Mouse (Mus musculus): Measurements from ENCODE around the gene Pou2f3. TPM values are rescaled to one million over a fixed set of nuclear protein-coding genes. Genes with fewer than 3 reads are reported as not detected.

Pou2f3 gene
- polyA plus RNA-seq, 1 experiment from 2014 or later: not detected

DNA sequence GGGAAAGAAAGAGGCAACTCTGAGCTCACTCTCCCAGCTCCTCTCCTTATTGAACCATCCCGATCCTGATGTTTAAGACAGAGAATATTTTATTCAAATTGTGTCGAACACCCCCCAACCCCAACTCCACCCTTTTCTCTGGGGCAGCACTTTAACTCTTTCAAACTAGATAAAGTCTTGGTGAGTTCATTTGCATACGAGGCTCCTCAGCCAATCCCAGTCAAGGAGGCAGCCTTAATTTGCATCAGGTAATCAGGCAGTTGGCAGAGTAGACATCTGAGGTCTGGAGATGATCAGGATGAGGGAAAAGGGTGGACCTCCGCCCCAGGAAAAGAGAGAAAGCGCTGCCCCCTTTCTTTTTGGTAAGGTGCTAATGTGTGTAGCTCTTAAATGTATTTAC is 10.0 kb downstream of the Pou2f3 start:
- Histone ChIP-seq H3K36me3 (ENCODE audit: control insufficient read depth, insufficient read depth, low read length) (no peaks in the 10 kb centered on the region), H3K4me3 (ENCODE audit: low read depth, low read length) (no peak overlapping the region), H3K9ac (ENCODE audit: low read depth, low read length) (no peak overlapping the region), H3K27me3 (ENCODE audit: control insufficient read depth, insufficient read depth, low read depth, low read length) (peaks cover 14% of the 10 kb centered on the region), H3K4me1 (ENCODE audit: control insufficient read depth, insufficient read depth, low read length) (peaks cover 5% of the 10 kb centered on the region), H3K4me2 (ENCODE audit: low read length) (no peak overlapping the region), H3K27ac (ENCODE audit: low read length) (no peak overlapping the region), H3K9me3 (replicated peaks; ENCODE audit: control insufficient read depth, low read length, poor library complexity, severe bottlenecking) (no peaks in the 10 kb centered on the region)
- 11% methylated on average over 5 of the region's 5 CpGs for WGBS
- ATAC-seq: no peak

- Histone ChIP-seq H3K9ac (ENCODE audit: low read depth, low read length) (no peak overlapping the region), H3K36me3 (ENCODE audit: control insufficient read depth, insufficient read depth, low read length) (no peaks in the 10 kb centered on the region), H3K27me3 (ENCODE audit: control insufficient read depth, insufficient read depth, low read depth, low read length) (no peaks in the 10 kb centered on the region; the same call in none of the 2 replicates), H3K9me3 (replicated peaks; ENCODE audit: control insufficient read depth, low read length, poor library complexity, severe bottlenecking) (no peaks in the 10 kb centered on the region), H3K4me1 (ENCODE audit: control insufficient read depth, insufficient read depth, low read length) (peaks cover 1% of the 10 kb centered on the region; the same call in 1 of the 2 replicates), H3K4me3 (ENCODE audit: low read depth, low read length) (no peak overlapping the region), H3K4me2 (ENCODE audit: low read length) (no peak overlapping the region), H3K27ac (ENCODE audit: low read length) (no peak overlapping the region)
- ATAC-seq: no peak
- 17% methylated on average over 9 of the region's 9 CpGs for WGBS
These were observed 16.2 kb downstream of the Pou2f3 start for GRCm38 (mm10) chr9:43194001-43194400.

GRCm38 (mm10) chr9:43191561-43191960 is 18.6 kb downstream of the Pou2f3 start:
- Histone ChIP-seq H3K27me3 (ENCODE audit: control insufficient read depth, insufficient read depth, low read depth, low read length) (no peaks in the 10 kb centered on the region; the same call in none of the 2 replicates), H3K27ac (ENCODE audit: low read length) (no peak overlapping the region), H3K4me2 (ENCODE audit: low read length) (no peak overlapping the region), H3K9me3 (replicated peaks; ENCODE audit: control insufficient read depth, low read length, poor library complexity, severe bottlenecking) (no peaks in the 10 kb centered on the region), H3K4me1 (ENCODE audit: control insufficient read depth, insufficient read depth, low read length) (peaks cover 10% of the 10 kb centered on the region), H3K4me3 (ENCODE audit: low read depth, low read length) (no peak overlapping the region), H3K9ac (ENCODE audit: low read depth, low read length) (no peak overlapping the region), H3K36me3 (ENCODE audit: control insufficient read depth, insufficient read depth, low read length) (no peaks in the 10 kb centered on the region)
- WGBS: 48% methylated on average over 4 of the region's 4 CpGs
- ATAC-seq: no peak

DNA sequence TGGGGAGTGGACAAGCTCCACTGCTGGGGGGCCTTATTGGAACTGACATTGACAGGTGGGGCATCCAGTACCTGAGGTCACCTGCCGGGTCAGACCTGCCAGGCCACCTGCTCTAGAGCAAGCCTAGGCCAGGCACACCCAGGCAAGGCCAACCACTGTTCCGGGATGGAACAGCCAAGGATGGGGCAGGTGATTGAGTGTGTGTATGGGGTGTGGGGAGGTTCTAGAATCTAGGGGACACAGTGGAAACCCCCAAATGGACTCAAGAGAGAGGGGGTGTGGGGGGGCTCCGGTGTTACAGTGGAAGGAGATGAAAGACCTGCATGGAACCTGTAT is 21.2 kb downstream of the Pou2f3 start:
- H3K36me3 ChIP-seq (ENCODE audit: control insufficient read depth, insufficient read depth, low read length): no peaks in the 10 kb centered on the region
- no peaks in the 10 kb centered on the region for H3K9me3 ChIP-seq (replicated peaks; ENCODE audit: control insufficient read depth, low read length, poor library complexity, severe bottlenecking)
- H3K9ac ChIP-seq (ENCODE audit: low read depth, low read length): no peak overlapping the region
- H3K4me3 ChIP-seq (ENCODE audit: low read depth, low read length): no peak overlapping the region
- peaks cover 10% of the 10 kb centered on the region for H3K4me1 ChIP-seq (ENCODE audit: control insufficient read depth, insufficient read depth, low read length)
- WGBS: 62% methylated on average over 3 of the region's 3 CpGs
- no peaks in the 10 kb centered on the region; the same call in none of the 2 replicates for H3K27me3 ChIP-seq (ENCODE audit: control insufficient read depth, insufficient read depth, low read depth, low read length)
- no peak overlapping the region for H3K4me2 ChIP-seq (ENCODE audit: low read length)
- ATAC-seq: peak; percentile 45; the same call in 1 of the 2 replicates
- peak overlapping the region; percentile 54 for H3K27ac ChIP-seq (ENCODE audit: low read length)

- Histone ChIP-seq H3K27ac (ENCODE audit: low read length) (peak overlapping the region; percentile 54), H3K4me2 (ENCODE audit: low read length) (no peak overlapping the region), H3K36me3 (ENCODE audit: control insufficient read depth, insufficient read depth, low read length) (no peaks in the 10 kb centered on the region), H3K9ac (ENCODE audit: low read depth, low read length) (no peak overlapping the region), H3K9me3 (replicated peaks; ENCODE audit: control insufficient read depth, low read length, poor library complexity, severe bottlenecking) (no peaks in the 10 kb centered on the region), H3K4me3 (ENCODE audit: low read depth, low read length) (no peak overlapping the region), H3K4me1 (ENCODE audit: control insufficient read depth, insufficient read depth, low read length) (peaks cover 10% of the 10 kb centered on the region), H3K27me3 (ENCODE audit: control insufficient read depth, insufficient read depth, low read depth, low read length) (no peaks in the 10 kb centered on the region; the same call in none of the 2 replicates)
- WGBS: 53% methylated on average over 12 of the region's 12 CpGs
- peak; percentile 80 for ATAC-seq
These were observed 21.7 kb downstream of the Pou2f3 start for GRCm38 (mm10) chr9:43188309-43189020.

DNA sequence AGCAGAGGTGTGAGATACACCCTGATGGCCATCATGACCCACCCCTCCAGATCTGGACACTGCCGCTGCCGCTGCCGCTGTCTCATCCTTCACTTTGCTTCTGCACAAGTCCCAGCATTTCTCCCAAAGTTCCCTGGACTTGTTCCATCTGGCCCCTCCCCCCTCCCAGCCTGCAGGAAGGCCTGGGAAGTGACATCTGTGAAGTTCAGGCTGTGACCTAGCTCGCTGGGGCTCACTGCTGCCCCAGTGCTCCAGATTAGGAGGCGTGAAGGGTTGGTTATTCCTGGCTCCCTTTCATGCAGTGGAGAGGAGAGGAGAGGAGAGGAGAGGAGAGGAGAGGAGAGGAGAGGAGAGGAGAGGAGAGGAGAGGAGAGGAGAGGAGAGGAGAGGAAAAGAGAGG is 30.6 kb downstream of the Pou2f3 start:
- Histone ChIP-seq H3K36me3 (ENCODE audit: control insufficient read depth, insufficient read depth, low read length) (no peaks in the 10 kb centered on the region), H3K4me1 (ENCODE audit: control insufficient read depth, insufficient read depth, low read length) (no peaks in the 10 kb centered on the region), H3K27ac (ENCODE audit: low read length) (no peak overlapping the region), H3K27me3 (ENCODE audit: control insufficient read depth, insufficient read depth, low read depth, low read length) (no peaks in the 10 kb centered on the region), H3K4me3 (ENCODE audit: low read depth, low read length) (no peak overlapping the region), H3K9ac (ENCODE audit: low read depth, low read length) (no peak overlapping the region), H3K4me2 (ENCODE audit: low read length) (no peak overlapping the region), H3K9me3 (replicated peaks; ENCODE audit: control insufficient read depth, low read length, poor library complexity, severe bottlenecking) (no peaks in the 10 kb centered on the region)
- no peak for ATAC-seq
- WGBS: 64% methylated on average over 5 of the region's 5 CpGs

GRCm38 (mm10) chr9:43178172-43178571 is 32.0 kb downstream of the Pou2f3 start:
- Histone ChIP-seq H3K4me3 (ENCODE audit: low read depth, low read length) (no peak overlapping the region), H3K27me3 (ENCODE audit: control insufficient read depth, insufficient read depth, low read depth, low read length) (no peaks in the 10 kb centered on the region), H3K9ac (ENCODE audit: low read depth, low read length) (no peak overlapping the region), H3K27ac (ENCODE audit: low read length) (no peak overlapping the region), H3K36me3 (ENCODE audit: control insufficient read depth, insufficient read depth, low read length) (no peaks in the 10 kb centered on the region), H3K9me3 (replicated peaks; ENCODE audit: control insufficient read depth, low read length, poor library complexity, severe bottlenecking) (no peaks in the 10 kb centered on the region), H3K4me1 (ENCODE audit: control insufficient read depth, insufficient read depth, low read length) (no peaks in the 10 kb centered on the region), H3K4me2 (ENCODE audit: low read length) (no peak overlapping the region)
- no peak for ATAC-seq
- WGBS: 55% methylated on average over 7 of the region's 7 CpGs

GRCm38 (mm10) chr9:43167081-43167480 is 43.1 kb downstream of the Pou2f3 start:
- Histone ChIP-seq H3K4me2 (ENCODE audit: low read length) (no peak overlapping the region), H3K9ac (ENCODE audit: low read depth, low read length) (no peak overlapping the region), H3K36me3 (ENCODE audit: control insufficient read depth, insufficient read depth, low read length) (no peaks in the 10 kb centered on the region), H3K27me3 (ENCODE audit: control insufficient read depth, insufficient read depth, low read depth, low read length) (no peaks in the 10 kb centered on the region), H3K4me1 (ENCODE audit: control insufficient read depth, insufficient read depth, low read length) (no peaks in the 10 kb centered on the region), H3K9me3 (replicated peaks; ENCODE audit: control insufficient read depth, low read length, poor library complexity, severe bottlenecking) (no peaks in the 10 kb centered on the region), H3K27ac (ENCODE audit: low read length) (no peak overlapping the region), H3K4me3 (ENCODE audit: low read depth, low read length) (no peak overlapping the region)
- no peak for ATAC-seq
- 68% methylated on average over 8 of the region's 8 CpGs for WGBS

GRCm38 (mm10) chr9:43166346-43166745 is 43.8 kb downstream of the Pou2f3 start:
- no peaks in the 10 kb centered on the region for H3K36me3 ChIP-seq (ENCODE audit: control insufficient read depth, insufficient read depth, low read length)
- WGBS: 84% methylated on average over 6 of the region's 6 CpGs
- no peaks in the 10 kb centered on the region for H3K27me3 ChIP-seq (ENCODE audit: control insufficient read depth, insufficient read depth, low read depth, low read length)
- no peak overlapping the region for H3K4me3 ChIP-seq (ENCODE audit: low read depth, low read length)
- H3K9ac ChIP-seq (ENCODE audit: low read depth, low read length): no peak overlapping the region
- no peak overlapping the region for H3K4me2 ChIP-seq (ENCODE audit: low read length)
- no peaks in the 10 kb centered on the region for H3K9me3 ChIP-seq (replicated peaks; ENCODE audit: control insufficient read depth, low read length, poor library complexity, severe bottlenecking)
- H3K27ac ChIP-seq (ENCODE audit: low read length): no peak overlapping the region
- no peaks in the 10 kb centered on the region for H3K4me1 ChIP-seq (ENCODE audit: control insufficient read depth, insufficient read depth, low read length)
- ATAC-seq: no peak
